Mouse (Mus musculus) embryonic fibroblast, embryonic 13.5 days (primary cell): ENCODE measurements at regions not wholly inside any gene's neighbourhood (a gene's known extent, or its start where the extent isn't known, plus 50 kb on each side); places are given as distances from the start of the nearest gene placed in this dataset.

Source experiments
- CTCF ChIP-seq: IDR thresholded peaks from 2 replicates; pipeline ENCODE4 v1.5.1; 2011; ENCODE audit warnings: mild to moderate bottlenecking, control low read depth, low read length, moderate library complexity, borderline replicate concordance; ENCODE audit not compliant: insufficient read depth
- POLR2A ChIP-seq: IDR thresholded peaks from 2 replicates; pipeline ENCODE4 v1.6.1; 2011; ENCODE audit warnings: low read depth, mild to moderate bottlenecking, control low read depth, low read length, moderate library complexity

DNA sequence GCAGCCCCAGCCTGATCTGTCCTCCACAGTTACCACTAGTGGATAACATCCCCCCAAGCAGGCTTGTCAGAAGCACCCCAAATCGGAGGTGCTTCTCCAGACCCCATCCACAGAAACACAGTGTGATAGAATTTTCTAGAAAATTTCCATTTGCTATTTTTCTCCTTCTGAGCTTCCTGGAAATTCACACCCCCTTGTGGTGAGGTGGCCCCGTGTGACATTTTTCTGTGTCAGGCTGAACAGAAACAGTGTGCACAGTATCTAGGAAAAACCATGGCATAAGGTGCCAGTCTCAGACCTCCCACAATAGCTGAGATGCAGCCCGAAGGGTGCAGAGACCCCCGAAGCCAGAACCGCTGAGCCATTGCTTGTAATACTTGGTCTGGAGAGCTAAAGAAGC, 155.3 kb upstream of the Mvb12b start:
- TF ChIP-seq CTCF (no peak), POLR2A (no peak)
